26 mouse cellular contexts compared by ENCODE assay signal in genomic region chr12:75329188-75329587, GRCm38 (mm10). TPM values are rescaled to one million over a fixed set of nuclear protein-coding genes. Genes with fewer than 3 reads are reported as not detected.
A peak's percentile ranks its signal among the peaks of the same experiment; 100 is the strongest.
DNase-seq lines count a peak whose midpoint lies in the region; ATAC-seq lines count a peak whose summit lies in the region.
"Had no signal": no experiment of that assay in that cellular context is flagged by ENCODE, and none has a peak within 500 bp of the region (broad histone marks: within the 10 kb centered on the region; RNA-seq: fewer than 3 reads in every experiment).

No protein-coding gene starts in this region.

- ATAC-seq in liver, embryonic 13.5 days (ENCODE audit: low read depth) = peak; percentile 80
- ATAC-seq in liver, embryonic 16.5 days (ENCODE audit: low read depth) = peak; percentile 47
- ATAC-seq in megakaryocyte-erythroid progenitor cell, adult 5-6 weeks (replicated peaks; ENCODE audit: low FRiP score, low TSS enrichment, poor library complexity, severe bottlenecking) = peak; percentile 60
- ATAC-seq in hindbrain, embryonic 13.5 days (ENCODE audit: low FRiP score) = no peak
- ATAC-seq: activated CD4-positive, CD25-positive, alpha-beta regulatory T cell, adult 4 months; forebrain, embryonic 13.5 days; forebrain, postnatal 0 days; hindbrain, postnatal 0 days had no signal

- 50% methylated on average over 2 of the region's 2 CpGs for WGBS in liver, embryonic 13.5 days (ENCODE audit: insufficient replicate concordance)
- WGBS in liver, embryonic 16.5 days (ENCODE audit: insufficient replicate concordance) = 52% methylated on average over 2 of the region's 2 CpGs
- WGBS in hindbrain, embryonic 13.5 days = 92% methylated on average over 2 of the region's 2 CpGs

- H3K4me2 ChIP-seq in liver, embryonic 13.5 days = no peak overlapping the region
- H3K4me2 ChIP-seq in liver, embryonic 16.5 days (ENCODE audit: low read depth, low read length) = no peak overlapping the region
- H3K4me2 ChIP-seq in hindbrain, embryonic 13.5 days = no peak overlapping the region
- H3K4me2 ChIP-seq: forebrain, embryonic 13.5 days; heart, embryonic 11.5 days; heart, embryonic 15.5 days; hindbrain, embryonic 14.5 days had no signal

- no peaks in the 10 kb centered on the region for H3K36me3 ChIP-seq in liver, embryonic 13.5 days
- no peaks in the 10 kb centered on the region for H3K36me3 ChIP-seq in liver, embryonic 16.5 days (ENCODE audit: control insufficient read depth, insufficient read depth)
- H3K36me3 ChIP-seq in hindbrain, embryonic 13.5 days = no peaks in the 10 kb centered on the region
- H3K36me3 ChIP-seq: forebrain, embryonic 10.5 days; heart, embryonic 15.5 days; hindbrain, embryonic 10.5 days had no signal

- H3K27me3 ChIP-seq in liver, embryonic 13.5 days = no peaks in the 10 kb centered on the region
- H3K27me3 ChIP-seq in liver, embryonic 16.5 days (ENCODE audit: control insufficient read depth, insufficient read depth, low read depth, low read length) = no peaks in the 10 kb centered on the region
- no peaks in the 10 kb centered on the region for H3K27me3 ChIP-seq in hindbrain, embryonic 13.5 days
- H3K27me3 ChIP-seq: forebrain, embryonic 13.5 days; heart, embryonic 15.5 days had no signal

- no peak overlapping the region for H3K9ac ChIP-seq in liver, embryonic 13.5 days
- no peak overlapping the region for H3K9ac ChIP-seq in liver, embryonic 16.5 days (ENCODE audit: low read depth, low read length)
- H3K9ac ChIP-seq in hindbrain, embryonic 13.5 days = no peak overlapping the region
- H3K9ac ChIP-seq: forebrain, embryonic 13.5 days; forebrain, postnatal 0 days; heart, embryonic 15.5 days; hindbrain, embryonic 14.5 days had no signal

- peak; percentile 13 for DNase-seq in liver
- DNase-seq in liver, embryonic 13.5 days = peak; percentile 9
- DNase-seq in left cerebral cortex, adult 8-10 months (ENCODE audit: low spot score in 2 of 2) = no peak
- no peak for DNase-seq in embryo, embryonic 10.5 days (ENCODE audit: low spot score)
- DNase-seq: adrenal gland, adult 8-10 months; adrenal gland, postnatal 25 days; cerebellum, adult 11-12 months; cerebellum, adult 8-10 months; cerebellum, postnatal 10 days; cerebellum, postnatal 36 days; forebrain, postnatal 0 days; gastrocnemius, postnatal 36 days; heart, adult 11 months; heart, postnatal 10 days; heart, postnatal 36 days had no signal

- no peak overlapping the region for H3K27ac ChIP-seq in liver, embryonic 13.5 days
- H3K27ac ChIP-seq in liver, embryonic 16.5 days (ENCODE audit: low read length) = no peak overlapping the region
- H3K27ac ChIP-seq in hindbrain, embryonic 13.5 days = no peak overlapping the region
- H3K27ac ChIP-seq: forebrain, embryonic 10.5 days; forebrain, embryonic 13.5 days; heart, embryonic 15.5 days; hindbrain, embryonic 10.5 days; hindbrain, embryonic 14.5 days; hindbrain, postnatal 0 days had no signal

- peaks cover 18% of the 10 kb centered on the region for H3K4me1 ChIP-seq in liver, embryonic 13.5 days (replicated peaks)
- no peaks in the 10 kb centered on the region for H3K4me1 ChIP-seq in liver, embryonic 16.5 days (ENCODE audit: control insufficient read depth, low read depth, low read length)
- H3K4me1 ChIP-seq in hindbrain, embryonic 13.5 days (replicated peaks) = no peaks in the 10 kb centered on the region
- H3K4me1 ChIP-seq: forebrain, embryonic 10.5 days; forebrain, embryonic 13.5 days; heart, embryonic 15.5 days; hindbrain, embryonic 10.5 days had no signal

- H3K9me3 ChIP-seq in liver, embryonic 13.5 days (replicated peaks) = no peaks in the 10 kb centered on the region
- no peaks in the 10 kb centered on the region for H3K9me3 ChIP-seq in liver, embryonic 16.5 days (replicated peaks; ENCODE audit: control insufficient read depth, low read length)
- no peaks in the 10 kb centered on the region for H3K9me3 ChIP-seq in hindbrain, embryonic 13.5 days
- H3K9me3 ChIP-seq: forebrain, embryonic 10.5 days; forebrain, embryonic 13.5 days; heart, embryonic 15.5 days; hindbrain, embryonic 10.5 days had no signal

- H3K4me3 ChIP-seq in liver, embryonic 13.5 days (replicated peaks) = no peak overlapping the region
- no peak overlapping the region for H3K4me3 ChIP-seq in liver, embryonic 16.5 days (ENCODE audit: low read depth, low read length)
- H3K4me3 ChIP-seq in hindbrain, embryonic 13.5 days = no peak overlapping the region
- H3K4me3 ChIP-seq: forebrain, embryonic 10.5 days; forebrain, embryonic 13.5 days; heart, embryonic 15.5 days; hindbrain, embryonic 10.5 days had no signal

RNA-seq across cellular contexts. Expression of gene Rhoj, which starts 21.1 kb away (rescaled TPM):
- polyA plus RNA-seq in liver, embryonic 13.5 days (2015; fragmentation: Nextera tagmentation; extraction: Ambion mirVana) = 7.6 and 7.8 TPM in 2 replicates
- polyA plus RNA-seq in liver, embryonic 16.5 days (2015; fragmentation: Nextera tagmentation; extraction: Ambion mirVana) = 6.6 and 6.9 TPM in 2 replicates
- not detected in 2 replicates for total RNA-seq in megakaryocyte-erythroid progenitor cell, adult 5-6 weeks (2014; fragmentation: Nextera tagmentation)
- total RNA-seq in megakaryocyte-erythroid progenitor cell, adult 5-6 weeks (2017) = not detected in 2 replicates
- 1 to 10 TPM; 3.5 to 5.2 (median 4.0) TPM for total RNA-seq in left cerebral cortex, adult 8-10 months (2022)
- polyA plus RNA-seq in hindbrain, embryonic 13.5 days (2015; fragmentation: Nextera tagmentation; extraction: Ambion mirVana) = 26.5 and 30.0 TPM in 2 replicates
- polyA plus RNA-seq: activated CD4-positive, CD25-positive, alpha-beta regulatory T cell, adult 4 months had no signal

Comparison
In these comparisons a context has a peak if more than half of its experiments do, and no peak if none do; other contexts are left out.
1. DNase-seq: peak in liver (single experiment) and liver, embryonic 13.5 days (single experiment); none in left cerebral cortex, adult 8-10 months (0 of 2) and embryo, embryonic 10.5 days (single experiment).